Mouse (Mus musculus) ZHBTc4 (cell line): ENCODE data around the gene Zfp653.

Experiments
- DNase-seq: peaks from one replicate; pipeline ENCODE4 v3.0.0-alpha.2; 2011; ENCODE audit warnings: low read depth, low spot score

Zfp653 gene

GRCm38 (mm10) chr9:22069881-22070553 is 1.2 kb downstream of the Zfp653 start:
- DNase-seq, result no peak

GRCm38 (mm10) chr9:22067195-22067594 is 4.0 kb downstream of the Zfp653 start:
- no peak for DNase-seq

- peak; percentile 72 for DNase-seq
Measured at GRCm38 (mm10) chr9:22066433-22066832, 4.7 kb downstream of the Zfp653 start.

GRCm38 (mm10) chr9:22065642-22066041 is 5.5 kb downstream of the Zfp653 start:
- DNase-seq, result no peak

GRCm38 (mm10) chr9:22064341-22064740 is 6.8 kb downstream of the Zfp653 start:
- DNase-seq, result no peak

GRCm38 (mm10) chr9:22061339-22061738 is 9.8 kb downstream of the Zfp653 start:
- no peak for DNase-seq

GRCm38 (mm10) chr9:22058011-22058424 is 13.2 kb downstream of the Zfp653 start:
- DNase-seq, result no peak

- no peak for DNase-seq
Measured at GRCm38 (mm10) chr9:22057031-22057517, 14.1 kb downstream of the Zfp653 start.

- no peak for DNase-seq
Measured at GRCm38 (mm10) chr9:22056303-22056910, 14.8 kb downstream of the Zfp653 start.

GRCm38 (mm10) chr9:22055713-22056112 is 15.5 kb downstream of the Zfp653 start:
- no peak for DNase-seq

GRCm38 (mm10) chr9:22054411-22055076 is 16.6 kb downstream of the Zfp653 start:
- DNase-seq, result peak; percentile 95

GRCm38 (mm10) chr9:22053657-22054056 is 17.5 kb downstream of the Zfp653 start:
- DNase-seq, result peak; percentile 61

- DNase-seq, result peak; percentile 87
Measured at GRCm38 (mm10) chr9:22051958-22052254, 19.3 kb downstream of the Zfp653 start, which contains the start of gene Elavl3. Gene Elavl3 (minus strand): TSS chr9:22052023.

GRCm38 (mm10) chr9:22051161-22051957 is 19.8 kb downstream of the Zfp653 start:
- peak; percentile 26 for DNase-seq

GRCm38 (mm10) chr9:22050351-22050889 is 20.8 kb downstream of the Zfp653 start:
- DNase-seq, result peak; percentile 93

- no peak for DNase-seq
Measured at GRCm38 (mm10) chr9:22049721-22050270, 21.4 kb downstream of the Zfp653 start.

- DNase-seq, result no peak
Measured at GRCm38 (mm10) chr9:22049315-22049714, 21.9 kb downstream of the Zfp653 start.

- DNase-seq, result peak; percentile 19
Measured at GRCm38 (mm10) chr9:22047329-22047728, 23.8 kb downstream of the Zfp653 start.

- no peak for DNase-seq
Measured at GRCm38 (mm10) chr9:22041832-22042231, 29.3 kb downstream of the Zfp653 start.

GRCm38 (mm10) chr9:22037826-22038225 is 33.4 kb downstream of the Zfp653 start:
- no peak for DNase-seq

- no peak for DNase-seq
Measured at GRCm38 (mm10) chr9:22035300-22036044, 35.7 kb downstream of the Zfp653 start.
